Mouse (Mus musculus): ENCODE results near the gene Gm3512. TPM values are rescaled to one million over a fixed set of nuclear protein-coding genes. Genes with fewer than 3 reads are reported as not detected.
"Not testable (repeated sequence)": the region's sequence is repeated elsewhere in the genome, so short reads cannot be mapped to it uniquely, and the experiment has no call there.

Gene Gm3512
- not detected for total RNA-seq (2021)
- long read RNA-seq, experiment 1: 0 reads
- long read RNA-seq, experiment 2: 0 reads

DNA sequence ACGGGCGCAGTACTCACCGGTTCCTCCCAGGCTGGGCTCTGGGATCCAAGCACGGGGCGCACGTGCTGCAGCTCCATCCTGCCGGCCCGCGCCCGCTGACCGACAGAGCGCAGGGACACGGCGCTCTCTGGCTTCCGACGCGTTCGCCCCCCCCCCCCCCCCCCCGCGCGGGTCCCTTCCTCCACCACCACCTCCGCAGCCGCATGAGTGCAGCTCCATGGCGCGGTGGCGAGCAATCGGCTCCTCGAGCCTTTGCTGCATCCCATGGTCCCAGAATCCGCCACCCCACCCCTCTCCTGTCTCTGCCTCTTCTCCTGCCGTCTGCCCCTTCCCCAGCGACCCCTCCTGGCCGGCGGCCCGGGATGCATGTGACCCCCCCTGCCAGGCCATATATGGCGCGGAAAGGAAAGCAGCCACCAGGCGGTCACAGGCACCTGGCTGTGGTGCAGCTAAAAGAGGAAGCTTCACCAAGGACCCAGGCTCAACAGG, at the start of gene Gm3512:
Gene Gm3512, minus strand, starts transcription at position 51 of the 489 bp plus-strand sequence.
- intact Hi-C loops (cut with DNase I): not testable (repeated sequence)
- DNase-seq: peak in 1 of 2 experiments; percentile 5

DNA sequence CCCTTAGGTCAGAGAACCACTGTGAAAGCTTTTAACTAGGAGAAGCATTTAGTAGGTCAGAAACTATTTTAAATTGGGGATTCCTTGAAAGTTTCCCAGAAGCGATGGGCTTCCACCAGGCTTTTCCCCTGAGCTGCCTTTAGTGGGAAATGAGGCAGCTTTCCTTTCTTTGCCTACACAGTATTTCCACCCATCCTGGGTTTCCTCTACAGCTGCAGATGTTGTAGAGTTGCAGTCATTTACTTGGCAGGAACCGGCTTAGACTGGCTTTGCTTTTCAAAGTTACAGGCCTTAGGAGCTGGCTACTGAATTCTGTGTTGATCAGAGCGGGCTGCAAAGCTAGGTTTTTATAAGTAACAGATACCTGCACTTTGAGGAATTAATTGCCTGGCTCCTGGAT, 25.7 kb upstream of the Gm3512 start:
- DNase-seq: peak; percentile 3 to 8
- intact Hi-C loops (cut with DNase I): not testable (repeated sequence)

DNA sequence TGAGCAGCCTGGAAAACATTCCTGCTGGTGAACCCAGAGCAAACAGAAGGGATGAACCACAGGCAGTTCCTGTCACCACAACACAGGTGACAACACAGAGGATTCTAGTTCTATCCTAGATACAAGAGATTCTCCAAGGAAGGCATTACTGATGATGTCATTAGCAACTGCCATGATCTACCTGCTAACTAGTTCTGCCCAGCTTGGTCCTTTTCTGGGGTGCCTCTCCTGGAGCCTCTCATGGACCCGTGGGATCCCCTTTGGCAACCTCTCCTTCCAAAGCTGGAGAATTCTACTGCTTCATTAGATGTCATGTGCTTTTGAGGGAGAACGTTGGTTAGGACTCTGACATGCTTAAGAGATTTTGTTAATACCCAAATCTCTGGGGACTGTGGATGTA, 20.1 kb upstream of the Gm3512 start, which contains the start of gene Gm16434:
Gene Gm16434, minus strand, starts transcription at position 101 of the 400 bp plus-strand sequence.
- DNase-seq; intact Hi-C loops (cut with DNase I): not testable (repeated sequence)

DNA sequence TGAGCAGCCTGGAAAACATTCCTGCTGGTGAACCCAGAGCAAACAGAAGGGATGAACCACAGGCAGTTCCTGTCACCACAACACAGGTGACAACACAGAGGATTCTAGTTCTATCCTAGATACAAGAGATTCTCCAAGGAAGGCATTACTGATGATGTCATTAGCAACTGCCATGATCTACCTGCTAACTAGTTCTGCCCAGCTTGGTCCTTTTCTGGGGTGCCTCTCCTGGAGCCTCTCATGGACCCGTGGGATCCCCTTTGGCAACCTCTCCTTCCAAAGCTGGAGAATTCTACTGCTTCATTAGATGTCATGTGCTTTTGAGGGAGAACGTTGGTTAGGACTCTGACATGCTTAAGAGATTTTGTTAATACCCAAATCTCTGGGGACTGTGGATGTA, 49.0 kb downstream of the Gm3512 start, which contains the start of gene Gm6676:
Gene Gm6676, minus strand, starts transcription at position 101 of the 400 bp plus-strand sequence.
- intact Hi-C loops (cut with DNase I); DNase-seq: not testable (repeated sequence)

DNA sequence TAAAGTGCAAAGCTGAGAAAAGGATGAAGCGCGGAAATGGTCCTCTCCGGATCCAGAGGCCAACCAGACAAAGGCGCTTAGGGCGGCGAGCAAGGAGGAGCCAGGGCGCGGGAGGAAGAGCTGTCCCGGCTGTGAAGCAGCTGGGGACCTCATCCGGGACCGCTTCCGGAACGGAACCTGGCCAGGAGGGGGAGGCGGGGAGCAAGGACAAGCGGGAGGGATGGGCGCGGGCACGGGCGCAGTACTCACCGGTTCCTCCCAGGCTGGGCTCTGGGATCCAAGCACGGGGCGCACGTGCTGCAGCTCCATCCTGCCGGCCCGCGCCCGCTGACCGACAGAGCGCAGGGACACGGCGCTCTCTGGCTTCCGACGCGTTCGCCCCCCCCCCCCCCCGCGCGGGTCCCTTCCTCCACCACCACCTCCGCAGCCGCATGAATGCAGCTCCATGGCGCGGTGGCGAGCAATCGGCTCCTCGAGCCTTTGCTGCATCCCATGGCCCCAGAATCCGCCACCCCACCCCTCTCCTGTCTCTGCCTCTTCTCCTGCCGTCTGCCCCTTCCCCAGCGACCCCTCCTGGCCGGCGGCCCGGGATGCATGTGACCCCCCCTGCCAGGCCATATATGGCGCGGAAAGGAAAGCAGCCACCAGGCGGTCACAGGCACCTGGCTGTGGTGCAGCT, 69.1 kb downstream of the Gm3512 start:
- DNase-seq; intact Hi-C loops (cut with DNase I): not testable (repeated sequence)

Other genes starting within 250 kb of the Gm3512 start
- not detected for gene Gm6356, start 200.7 kb downstream of the Gm3512 start, total RNA-seq (2021)
- gene Gm10406, start 147.1 kb downstream of the Gm3512 start, total RNA-seq (2021): not detected
- gene Gm3685, start 129.6 kb downstream of the Gm3512 start, total RNA-seq (2021): not detected
- not detected for gene Gm3696, start 73.9 kb downstream of the Gm3512 start, total RNA-seq (2021)
- not detected for gene Gm6676, start 49.1 kb downstream of the Gm3512 start, total RNA-seq (2021)
- not detected for gene Gm16434, start 20.0 kb upstream of the Gm3512 start, total RNA-seq (2021)
- gene Gm3727, start 90.2 kb upstream of the Gm3512 start, total RNA-seq (2021): not detected
- gene Gm3739, start 140.5 kb upstream of the Gm3512 start, total RNA-seq (2021): not detected
- gene Gm5797, start 157.9 kb upstream of the Gm3512 start, total RNA-seq (2021): not detected
- not detected for gene Gm8374, start 190.6 kb upstream of the Gm3512 start, total RNA-seq (2021)

Data from gastrocnemius, postnatal 36 days (tissue).